ENCODE assay signal across 19 mouse cellular contexts in the genomic region with DNA sequence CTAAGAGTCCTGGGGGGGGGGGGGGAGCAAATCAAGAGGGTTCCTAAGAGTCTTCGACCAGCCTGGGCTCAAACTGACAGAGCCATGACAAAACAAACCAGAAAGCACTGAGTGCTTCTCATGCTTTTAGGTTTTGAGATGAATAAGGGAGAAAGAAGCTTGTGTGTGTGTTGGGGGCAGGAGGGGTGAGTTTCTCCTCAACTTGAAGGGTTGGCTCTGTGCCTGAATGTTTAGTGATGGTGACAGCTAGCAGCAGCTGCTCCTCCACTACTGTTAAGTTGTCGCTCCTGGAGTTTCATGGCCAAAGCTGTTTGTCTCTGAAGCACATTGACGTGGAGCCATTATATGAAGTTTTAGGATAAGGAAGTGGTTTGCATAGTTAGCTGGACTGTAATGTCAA. TPM values are rescaled to one million over a fixed set of nuclear protein-coding genes. Genes with fewer than 3 reads are reported as not detected.
DNase-seq lines count a peak whose midpoint lies in the region; ATAC-seq and TF ChIP-seq lines count a peak whose summit lies in the region.
"Had no signal": no experiment of that assay in that cellular context is flagged by ENCODE, and none has a peak within 500 bp of the region (broad histone marks: within the 10 kb centered on the region; RNA-seq: fewer than 3 reads in every experiment).

No protein-coding gene starts in this region.

- no peak overlapping the region for H3K4me2 ChIP-seq in limb, embryonic 14.5 days (replicated peaks; ENCODE audit: low read depth, low read length, severe bottlenecking)
- H3K4me2 ChIP-seq: liver, embryonic 11.5 days had no signal

- H3K36me3 ChIP-seq in limb, embryonic 14.5 days (ENCODE audit: control insufficient read depth, insufficient read depth, low read length), result peaks cover 88% of the 10 kb centered on the region
- peaks cover 100% of the 10 kb centered on the region for H3K36me3 ChIP-seq in limb, embryonic 10.5 days

- no peaks in the 10 kb centered on the region for H3K9me3 ChIP-seq in limb, embryonic 14.5 days (ENCODE audit: control insufficient read depth, low read length)
- no peaks in the 10 kb centered on the region for H3K9me3 ChIP-seq in limb, embryonic 10.5 days (replicated peaks)

- peak; percentile 23; the same call in 1 of the 2 replicates for ATAC-seq in limb, embryonic 14.5 days (ENCODE audit: low FRiP score, low read depth)
- ATAC-seq in erythroblast, adult 5-6 weeks (replicated peaks; ENCODE audit: low FRiP score, poor library complexity, severe bottlenecking), result no peak
- ATAC-seq: CD4-positive, CD25-positive, alpha-beta regulatory T cell, adult 4 months had no signal

- H3K4me1 ChIP-seq in limb, embryonic 14.5 days (ENCODE audit: control insufficient read depth, insufficient read depth, low read length), result no peaks in the 10 kb centered on the region
- H3K4me1 ChIP-seq in limb, embryonic 10.5 days, result no peaks in the 10 kb centered on the region

- WGBS in limb, embryonic 14.5 days, result 89% methylated on average over 3 of the region's 3 CpGs
- 94% methylated on average over 3 of the region's 3 CpGs for WGBS in limb, embryonic 10.5 days

- DNase-seq in heart, postnatal 10 days, result peak; percentile 48 to 70
- DNase-seq in heart, adult 18-20 months, result no peak
- peak; percentile 75 for DNase-seq in limb, embryonic 14.5 days (ENCODE audit: low spot score)
- DNase-seq in limb, embryonic 10.5 days (ENCODE audit: low spot score), result no peak
- DNase-seq in brain, adult 2 months (ENCODE audit: low read depth, low spot score), result peak; percentile 49
- DNase-seq in lung, postnatal 36 days, result peak; percentile 54
- DNase-seq: adrenal gland, postnatal 10 days; cerebellum, adult 8-10 months; kidney, postnatal 25 days; retina, postnatal 1 day; thymus, adult 18-20 months had no signal

- H3K27ac ChIP-seq in limb, embryonic 14.5 days (replicated peaks; ENCODE audit: low read depth, low read length), result no peak overlapping the region
- no peak overlapping the region for H3K27ac ChIP-seq in limb, embryonic 10.5 days

- no peak overlapping the region for H3K4me3 ChIP-seq in limb, embryonic 14.5 days (replicated peaks; ENCODE audit: low read length)
- no peak overlapping the region for H3K4me3 ChIP-seq in limb, embryonic 10.5 days

- no peaks in the 10 kb centered on the region for H3K27me3 ChIP-seq in limb, embryonic 14.5 days (ENCODE audit: control insufficient read depth, insufficient read depth, low read length)
- H3K27me3 ChIP-seq in limb, embryonic 10.5 days (ENCODE audit: low read depth, poor library complexity, severe bottlenecking), result no peaks in the 10 kb centered on the region

- TF ChIP-seq POLR2A in limb, embryonic 14.5 days (IDR thresholded peaks at IDR 0.05; ENCODE audit: borderline replicate concordance, extremely low read depth, insufficient read depth, insufficient read length), result no peak

- intact Hi-C loops in heart, postnatal 10 days (cut with DNase I), result no loop called here

- H3K9ac ChIP-seq in limb, embryonic 14.5 days (ENCODE audit: low read depth, low read length, severe bottlenecking), result no peak overlapping the region

RNA-seq across cellular contexts. Expression of a gene that starts 16.4 kb away (rescaled TPM):
- total RNA-seq in heart, postnatal 10 days (2021), result 100 to 1,000 TPM in 1 of 2 experiments, 10 to 100 TPM in 1; 96.2 to 104 TPM
- 10 to 100 TPM; 89.2 to 90.7 TPM for total RNA-seq in heart, adult 18-20 months (2021)
- 41.7 and 42.0 TPM in 2 replicates for polyA plus RNA-seq in limb, embryonic 14.5 days (2012; rRNA removed)
- 18.5 and 20.4 TPM in 2 replicates for polyA plus RNA-seq in limb, embryonic 14.5 days (2014; fragmentation: Nextera tagmentation; extraction: Ambion mirVana)
- polyA plus RNA-seq in limb, embryonic 10.5 days (2016; fragmentation: Nextera tagmentation; extraction: Ambion mirVana), result 17.2 and 23.3 TPM in 2 replicates
- total RNA-seq in erythroblast, adult 5-6 weeks (2015; ENCODE audit: low replicate concordance), result 53.1 and 53.8 TPM in 2 replicates
- total RNA-seq in erythroblast, adult 5-6 weeks (2017; ENCODE audit: low replicate concordance), result 109 and 114 TPM in 2 replicates

RNA-seq across cellular contexts. Expression of a gene that starts 51.9 kb away (rescaled TPM):
- not detected for total RNA-seq in heart, postnatal 10 days (2021)
- total RNA-seq in heart, adult 18-20 months (2021), result not detected
- polyA plus RNA-seq in limb, embryonic 14.5 days (2012; rRNA removed), result not detected in 2 replicates
- polyA plus RNA-seq in limb, embryonic 14.5 days (2014; fragmentation: Nextera tagmentation; extraction: Ambion mirVana), result not detected in 2 replicates
- polyA plus RNA-seq in limb, embryonic 10.5 days (2016; fragmentation: Nextera tagmentation; extraction: Ambion mirVana), result not detected in 2 replicates
- not detected in 2 replicates for total RNA-seq in erythroblast, adult 5-6 weeks (2015; ENCODE audit: low replicate concordance)
- not detected in 2 replicates for total RNA-seq in erythroblast, adult 5-6 weeks (2017; ENCODE audit: low replicate concordance)
- total RNA-seq: adrenal gland, postnatal 10 days; granulocyte monocyte progenitor cell, adult 5-6 weeks; heart, postnatal 14 days; layer of hippocampus, postnatal 10 days; left cerebral cortex, postnatal 14 days; neutrophil, adult 5-6 weeks had no signal
- polyA plus RNA-seq: CD4-positive, CD25-positive, alpha-beta regulatory T cell, adult 4 months; liver, embryonic 11.5 days had no signal

RNA-seq across cellular contexts. Expression of a gene that starts 59.4 kb away (rescaled TPM):
- total RNA-seq in heart, postnatal 10 days (2021), result under 1 TPM; 0.24 to 0.27 TPM
- total RNA-seq in heart, adult 18-20 months (2021), result 1 to 10 TPM in 1 of 2 experiments, under 1 TPM in 1; 0.37 to 2.8 TPM
- 0.10 and 0.13 TPM in 2 replicates for polyA plus RNA-seq in limb, embryonic 14.5 days (2012; rRNA removed)
- polyA plus RNA-seq in limb, embryonic 14.5 days (2014; fragmentation: Nextera tagmentation; extraction: Ambion mirVana), result 0.30 TPM in 1 of 2 replicates, not detected in the other
- not detected in 2 replicates for polyA plus RNA-seq in limb, embryonic 10.5 days (2016; fragmentation: Nextera tagmentation; extraction: Ambion mirVana)
- not detected in 2 replicates for total RNA-seq in erythroblast, adult 5-6 weeks (2015; ENCODE audit: low replicate concordance)
- not detected in 2 replicates for total RNA-seq in erythroblast, adult 5-6 weeks (2017; ENCODE audit: low replicate concordance)
- total RNA-seq: granulocyte monocyte progenitor cell, adult 5-6 weeks; layer of hippocampus, postnatal 10 days; left cerebral cortex, postnatal 14 days had no signal
- polyA plus RNA-seq: liver, embryonic 11.5 days had no signal

Comparison
In these comparisons a context has a peak if more than half of its experiments do, and no peak if none do; other contexts are left out.
1. DNase-seq: peak in heart, postnatal 10 days (2 of 2), limb, embryonic 14.5 days (single experiment), brain, adult 2 months (single experiment) and lung, postnatal 36 days (single experiment); none in heart, adult 18-20 months (0 of 2) and limb, embryonic 10.5 days (single experiment).